Mouse (Mus musculus) heart, embryonic 12.5 days (tissue): ENCODE measurements at regions not wholly inside any gene's neighbourhood (a gene's known extent, or its start where the extent isn't known, plus 50 kb on each side); places are given as distances from the start of the nearest gene placed in this dataset.

Experiments used
- ATAC-seq: fragments of 200-750 bp; cut with Nextera tagmentation; 2 replicates; pipeline ENCODE4 v1.8.0; 2017; ENCODE audit warnings: moderate TSS enrichment, moderate library complexity; ENCODE audit not compliant: insufficient number of reproducible peaks, low FRiP score
- H3K27ac ChIP-seq: fragments of 300-500 bp; sonication (generic); 2 replicates; pipeline ENCODE4 v1.5.1; 2016; ENCODE audit warnings: mild to moderate bottlenecking, moderate library complexity; ENCODE audit not compliant: poor library complexity, severe bottlenecking
- H3K27me3 ChIP-seq: fragments of 300-500 bp; sonication (generic); replicated peaks from 2 replicates; pipeline ENCODE4 v1.6.1; 2016; ENCODE audit warnings: mild to moderate bottlenecking, moderate library complexity
- H3K36me3 ChIP-seq: fragments of 300-500 bp; sonication (generic); 2 replicates; pipeline ENCODE4 v1.6.1; 2016; ENCODE audit warnings: mild to moderate bottlenecking, moderate library complexity
- H3K4me1 ChIP-seq: fragments of 300-500 bp; sonication (generic); replicated peaks from 2 replicates; pipeline ENCODE4 v1.6.1; 2016; ENCODE audit warnings: mild to moderate bottlenecking
- H3K4me2 ChIP-seq: fragments of 300-500 bp; sonication (generic); 2 replicates; pipeline ENCODE4 v1.6.1; 2016; ENCODE audit warnings: mild to moderate bottlenecking, moderate library complexity
- H3K4me3 ChIP-seq: fragments of 300-500 bp; sonication (generic); 2 replicates; pipeline ENCODE4 v1.5.1; 2016; ENCODE audit warnings: mild to moderate bottlenecking
- H3K9ac ChIP-seq: fragments of 300-500 bp; sonication (generic); 2 replicates; pipeline ENCODE4 v1.6.1; 2016; ENCODE audit warnings: mild to moderate bottlenecking, moderate library complexity
- H3K9me3 ChIP-seq: fragments of 300-500 bp; sonication (generic); replicated peaks from 2 replicates; pipeline ENCODE4 v1.6.1; 2016; ENCODE audit warnings: mild to moderate bottlenecking, moderate library complexity
- WGBS: fragments of 180-500 bp; shearing (Covaris S2); methylation state at CpG from one replicate; pipeline ENCODE4 v1.1.7; 2016; 5-methylcytosine and 5-hydroxymethylcytosine counted together

DNA sequence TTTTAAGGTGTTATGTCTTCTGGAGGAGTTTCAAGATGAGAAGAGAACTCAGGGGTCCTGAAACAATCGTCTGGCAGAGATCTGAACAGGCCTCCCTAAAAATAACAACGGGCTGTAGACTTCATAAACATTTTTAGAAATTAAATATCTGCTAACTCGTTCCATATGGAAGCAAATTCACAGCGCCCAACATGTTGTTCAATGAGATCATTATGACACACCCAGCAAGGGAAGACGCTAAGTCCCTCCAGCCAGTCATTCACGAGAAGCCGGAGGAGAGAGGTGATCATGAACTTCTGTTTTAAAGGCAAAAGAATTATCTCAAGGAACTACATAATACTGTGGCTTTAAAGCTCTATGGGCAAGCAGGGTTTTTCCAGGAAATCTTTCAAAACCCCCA is 334.8 kb downstream of the Efna5 start:
- no peak overlapping the region for H3K9ac ChIP-seq
- H3K4me2 ChIP-seq = no peak overlapping the region
- H3K36me3 ChIP-seq = no peaks in the 10 kb centered on the region
- H3K4me1 ChIP-seq = no peaks in the 10 kb centered on the region
- H3K27me3 ChIP-seq = no peaks in the 10 kb centered on the region
- H3K27ac ChIP-seq = no peak overlapping the region
- WGBS = 78% methylated on average over 7 of the region's 7 CpGs
- H3K9me3 ChIP-seq = no peaks in the 10 kb centered on the region
- H3K4me3 ChIP-seq = no peak overlapping the region
- no peak for ATAC-seq

DNA sequence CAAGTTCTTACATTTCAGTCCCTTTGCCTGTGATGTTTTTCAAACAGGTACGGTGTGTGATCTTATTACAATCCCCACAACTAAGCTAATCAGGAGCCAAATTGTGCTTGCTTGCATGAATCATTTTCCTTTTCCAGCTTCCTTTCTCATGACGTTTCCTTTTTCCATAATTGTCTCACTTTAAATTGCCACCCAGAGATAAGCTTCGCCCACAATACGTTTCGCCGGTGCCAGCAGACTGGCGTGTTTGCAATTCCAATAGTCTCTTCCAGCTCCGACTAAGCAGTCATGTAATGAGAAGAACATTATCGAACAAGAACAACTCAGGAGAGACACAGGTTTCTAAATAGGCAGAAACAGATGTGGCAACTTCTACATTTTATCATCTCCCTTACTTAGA is 335.8 kb downstream of the Efna5 start:
- Histone ChIP-seq H3K36me3 (no peaks in the 10 kb centered on the region), H3K4me2 (peak overlapping the region; percentile 22; the same call in 1 of the 2 replicates), H3K9ac (no peak overlapping the region), H3K27me3 (no peaks in the 10 kb centered on the region), H3K4me3 (no peak overlapping the region), H3K4me1 (no peaks in the 10 kb centered on the region), H3K9me3 (no peaks in the 10 kb centered on the region), H3K27ac (no peak overlapping the region)
- no peak for ATAC-seq
- 28% methylated on average over 9 of the region's 9 CpGs for WGBS

- Histone ChIP-seq H3K4me1 (no peaks in the 10 kb centered on the region), H3K4me3 (no peak overlapping the region), H3K27me3 (no peaks in the 10 kb centered on the region), H3K36me3 (no peaks in the 10 kb centered on the region), H3K9me3 (no peaks in the 10 kb centered on the region), H3K4me2 (no peak overlapping the region), H3K27ac (no peak overlapping the region), H3K9ac (no peak overlapping the region)
- 81% methylated on average over 18 of the region's 18 CpGs for WGBS
- ATAC-seq = no peak
Observed at GRCm38 (mm10) chr17:62543056-62543975, 337.8 kb downstream of the Efna5 start.

DNA sequence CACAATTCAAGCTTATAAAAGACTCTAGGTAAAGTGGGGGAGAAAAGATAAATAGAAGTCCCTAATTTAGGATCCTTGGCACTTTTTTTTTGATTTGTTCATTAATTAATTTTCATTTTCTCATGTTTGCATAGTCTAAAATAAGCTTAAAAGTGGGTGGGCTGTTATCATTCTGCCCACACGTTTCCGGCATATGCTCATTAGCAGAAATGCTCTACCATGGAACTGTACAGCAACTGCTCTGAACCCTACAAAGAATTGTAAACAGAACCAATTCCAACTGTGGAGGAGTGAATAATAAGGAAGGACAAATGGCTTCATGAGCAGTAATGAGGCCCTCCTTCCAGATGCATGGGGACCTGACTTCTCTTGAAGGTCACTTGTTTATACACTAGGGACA is 351.2 kb downstream of the Efna5 start:
- no peak overlapping the region for H3K4me2 ChIP-seq
- no peaks in the 10 kb centered on the region for H3K36me3 ChIP-seq
- no peaks in the 10 kb centered on the region for H3K27me3 ChIP-seq
- no peak overlapping the region for H3K27ac ChIP-seq
- no peak overlapping the region for H3K9ac ChIP-seq
- no peak overlapping the region for H3K4me3 ChIP-seq
- H3K4me1 ChIP-seq = no peaks in the 10 kb centered on the region
- WGBS = 86% methylated on average over 2 of the region's 2 CpGs
- H3K9me3 ChIP-seq = no peaks in the 10 kb centered on the region
- ATAC-seq = no peak

GRCm38 (mm10) chr17:62527556-62527955 is 353.6 kb downstream of the Efna5 start:
- Histone ChIP-seq H3K4me2 (no peak overlapping the region), H3K27me3 (no peaks in the 10 kb centered on the region)
- WGBS = 70% methylated on average over 2 of the region's 2 CpGs

GRCm38 (mm10) chr17:62513635-62514034 is 367.5 kb downstream of the Efna5 start:
- Histone ChIP-seq H3K9me3 (no peaks in the 10 kb centered on the region), H3K4me3 (no peak overlapping the region), H3K4me1 (no peaks in the 10 kb centered on the region), H3K27ac (no peak overlapping the region), H3K4me2 (no peak overlapping the region), H3K36me3 (no peaks in the 10 kb centered on the region), H3K27me3 (no peaks in the 10 kb centered on the region), H3K9ac (no peak overlapping the region)
- no peak for ATAC-seq
- WGBS = 49% methylated on average over 3 of the region's 3 CpGs

More at GRCm38 (mm10) chr17:62527556-62527955, 353.6 kb downstream of the Efna5 start:
- Histone ChIP-seq H3K27ac (no peak overlapping the region), H3K9ac (no peak overlapping the region), H3K9me3 (no peaks in the 10 kb centered on the region), H3K4me1 (no peaks in the 10 kb centered on the region), H3K36me3 (no peaks in the 10 kb centered on the region), H3K4me3 (no peak overlapping the region)
- no peak for ATAC-seq

GRCm38 (mm10) chr17:62510184-62510583 is 370.9 kb downstream of the Efna5 start:
- 81% methylated on average over 4 of the region's 4 CpGs for WGBS
- Histone ChIP-seq H3K36me3 (no peaks in the 10 kb centered on the region), H3K4me2 (no peak overlapping the region), H3K9ac (no peak overlapping the region), H3K27me3 (no peaks in the 10 kb centered on the region), H3K4me1 (no peaks in the 10 kb centered on the region), H3K27ac (no peak overlapping the region), H3K4me3 (no peak overlapping the region), H3K9me3 (no peaks in the 10 kb centered on the region)
- no peak for ATAC-seq

GRCm38 (mm10) chr17:62507766-62508485 is 373.2 kb downstream of the Efna5 start:
- WGBS = 59% methylated on average over 13 of the region's 13 CpGs
- Histone ChIP-seq H3K4me2 (no peak overlapping the region), H3K27me3 (no peaks in the 10 kb centered on the region), H3K9ac (no peak overlapping the region), H3K4me1 (no peaks in the 10 kb centered on the region), H3K27ac (no peak overlapping the region), H3K4me3 (no peak overlapping the region), H3K9me3 (no peaks in the 10 kb centered on the region), H3K36me3 (no peaks in the 10 kb centered on the region)
- ATAC-seq = no peak

DNA sequence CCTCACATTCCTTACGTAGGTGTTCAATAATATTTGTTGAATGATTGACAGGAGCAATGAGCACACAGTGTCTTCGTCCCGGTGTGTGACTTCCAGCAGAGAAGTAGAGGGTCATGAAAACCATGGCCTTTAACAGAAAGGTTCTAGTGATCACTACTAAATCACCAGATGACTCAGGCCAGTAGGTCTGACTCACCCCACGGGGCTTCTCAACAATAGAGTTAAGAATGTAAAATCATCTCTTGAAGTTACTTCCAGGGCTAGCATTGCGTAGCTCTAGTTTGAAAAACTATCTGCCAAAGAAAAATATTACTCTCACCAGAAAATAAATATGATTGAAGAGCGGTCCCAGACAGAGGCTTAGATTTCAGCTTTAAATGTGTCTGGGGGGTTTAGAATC is 376.4 kb downstream of the Efna5 start:
- no peak overlapping the region for H3K4me3 ChIP-seq

DNA sequence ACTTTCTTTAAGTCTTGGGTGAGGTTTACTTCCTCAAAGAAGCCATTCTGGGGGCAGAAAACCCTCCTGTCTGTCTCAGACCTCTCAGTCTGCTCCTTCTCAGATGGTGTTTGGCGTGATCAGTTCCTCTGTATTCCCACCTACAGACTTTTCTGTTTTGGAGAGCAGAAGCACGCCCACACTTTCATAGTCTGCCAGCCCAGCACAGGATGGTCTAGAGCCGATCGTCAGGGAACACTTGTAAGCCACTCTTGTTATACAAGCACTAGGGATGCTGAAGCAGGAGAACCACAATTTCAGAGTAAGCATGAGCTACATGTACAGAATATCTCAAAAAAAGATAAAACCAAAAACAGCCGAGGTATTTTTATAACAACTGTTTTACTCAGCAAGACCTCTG is 410.4 kb downstream of the Efna5 start:
- Histone ChIP-seq H3K4me3 (no peak overlapping the region), H3K27me3 (no peaks in the 10 kb centered on the region), H3K4me2 (no peak overlapping the region), H3K36me3 (no peaks in the 10 kb centered on the region), H3K9ac (no peak overlapping the region), H3K27ac (no peak overlapping the region), H3K9me3 (no peaks in the 10 kb centered on the region), H3K4me1 (peaks cover 4% of the 10 kb centered on the region)
- no peak for ATAC-seq
- 74% methylated on average over 5 of the region's 5 CpGs for WGBS

More for the DNA sequence above, 376.4 kb downstream of the Efna5 start:
- ATAC-seq = no peak
- no peaks in the 10 kb centered on the region for H3K9me3 ChIP-seq
- H3K27ac ChIP-seq = no peak overlapping the region
- 0 out of 2 replicates have a peak, but pooled peaks cover 2% of the 10 kb centered on the region for H3K4me1 ChIP-seq
- no peak overlapping the region for H3K9ac ChIP-seq
- no peak overlapping the region for H3K4me2 ChIP-seq
- WGBS = 62% methylated on average over 6 of the region's 6 CpGs
- H3K27me3 ChIP-seq = no peaks in the 10 kb centered on the region
- H3K36me3 ChIP-seq = no peaks in the 10 kb centered on the region

GRCm38 (mm10) chr17:62469367-62469766 is 411.8 kb downstream of the Efna5 start:
- Histone ChIP-seq H3K36me3 (no peaks in the 10 kb centered on the region), H3K9ac (no peak overlapping the region), H3K27me3 (no peaks in the 10 kb centered on the region), H3K9me3 (no peaks in the 10 kb centered on the region), H3K4me2 (no peak overlapping the region), H3K27ac (no peak overlapping the region), H3K4me3 (no peak overlapping the region), H3K4me1 (peaks cover 4% of the 10 kb centered on the region)
- WGBS = 93% methylated on average over 1 of the region's 1 CpGs
- ATAC-seq = no peak
